Mouse (Mus musculus): Measurements from ENCODE around the gene Rab11fip4. TPM values are rescaled to one million over a fixed set of nuclear protein-coding genes. Genes with fewer than 3 reads are reported as not detected.

Rab11fip4 gene
- total RNA-seq, 2 experiments from 2014 or later: 234 to 237 TPM

GRCm38 (mm10) chr11:79736232-79737006, 145.4 kb downstream of the Rab11fip4 start:
- no peak for DNase-seq (ENCODE audit: low spot score in 2 of 2)

GRCm38 (mm10) chr11:79737126-79737697, 146.2 kb downstream of the Rab11fip4 start:
- no peak for DNase-seq (ENCODE audit: low spot score in 2 of 2)

- DNase-seq (ENCODE audit: low spot score in 2 of 2): no peak
These were observed 147.0 kb downstream of the Rab11fip4 start for GRCm38 (mm10) chr11:79737865-79738502.

- no peak for DNase-seq (ENCODE audit: low spot score in 2 of 2)
These were observed 147.9 kb downstream of the Rab11fip4 start for GRCm38 (mm10) chr11:79738725-79739558.

GRCm38 (mm10) chr11:79740740-79741512, 149.9 kb downstream of the Rab11fip4 start:
- no peak for DNase-seq (ENCODE audit: low spot score in 2 of 2)

GRCm38 (mm10) chr11:79746552-79747102, 155.6 kb downstream of the Rab11fip4 start:
- no peak for DNase-seq (ENCODE audit: low spot score in 2 of 2)

Small RNAs within 50 kb of the gene (microRNA-seq; reads per million reads assigned to microRNA genes)
- 24.3 to 29.6 reads per million in 2 experiments for gene Mir193a
- gene Mir365-2: 1.1 to 1.2 reads per million in 2 experiments

Other genes with a start within 250 kb of the Rab11fip4 start
- 100 to 1,000 TPM in 1 of 2 experiments, 10 to 100 TPM in 1; 96.8 to 101 TPM for gene Omg, start 87.1 kb upstream of the Rab11fip4 start, total RNA-seq (2021)
- under 1 TPM; 0.59 to 0.74 TPM for gene Evi2b, start 67.5 kb upstream of the Rab11fip4 start, total RNA-seq (2021)
- gene Evi2, start 60.6 kb upstream of the Rab11fip4 start, total RNA-seq (2021): not detected
- 10 to 100 TPM; 14.1 to 20.0 TPM for gene Evi2a, start 60.6 kb upstream of the Rab11fip4 start, total RNA-seq (2021)

Data from left cerebral cortex, adult 18-20 months (tissue).